Mouse (Mus musculus): ENCODE data around the gene Rpl11. TPM values are rescaled to one million over a fixed set of nuclear protein-coding genes. Genes with fewer than 3 reads are reported as not detected.

The Rpl11 gene
- polyA plus RNA-seq, 1 experiment, result 292 TPM

GRCm38 (mm10) chr4:136008782-136009447 lies 44.3 kb downstream of the Rpl11 start:
- 67% methylated on average over 8 of the region's 8 CpGs for WGBS
- TF ChIP-seq CTCF (conservative IDR thresholded peaks at IDR 0.05; ENCODE audit: insufficient read depth, insufficient read length, low read depth, low read length) (no peak), POLR2A (IDR thresholded peaks at IDR 0.05; ENCODE audit: low read depth, low read length) (no peak)
- no peaks in the 10 kb centered on the region for H3K27me3 ChIP-seq (replicated peaks; ENCODE audit: control insufficient read depth, insufficient read depth, low read length)
- H3K27ac ChIP-seq (ENCODE audit: insufficient read depth, low read depth, low read length), result no peak overlapping the region
- H3K4me3 ChIP-seq (ENCODE audit: insufficient read depth, low read depth, low read length), result no peak overlapping the region
- peaks cover 16% of the 10 kb centered on the region for H3K36me3 ChIP-seq (ENCODE audit: control insufficient read depth, insufficient read depth, low read length)
- H3K4me1 ChIP-seq (ENCODE audit: control insufficient read depth, insufficient read depth, low read length), result peaks cover 4% of the 10 kb centered on the region; the same call in 1 of the 2 replicates
- DNase-seq, result no peak

- peaks cover 17% of the 10 kb centered on the region for H3K36me3 ChIP-seq (ENCODE audit: control insufficient read depth, insufficient read depth, low read length)
- 88% methylated on average over 3 of the region's 3 CpGs for WGBS
- no peak for DNase-seq
- no peak overlapping the region for H3K4me3 ChIP-seq (ENCODE audit: insufficient read depth, low read depth, low read length)
- peaks cover 4% of the 10 kb centered on the region; the same call in 1 of the 2 replicates for H3K4me1 ChIP-seq (ENCODE audit: control insufficient read depth, insufficient read depth, low read length)
- H3K27me3 ChIP-seq (replicated peaks; ENCODE audit: control insufficient read depth, insufficient read depth, low read length), result no peaks in the 10 kb centered on the region
- no peak overlapping the region for H3K27ac ChIP-seq (ENCODE audit: insufficient read depth, low read depth, low read length)
- no peak for TF ChIP-seq POLR2A (IDR thresholded peaks at IDR 0.05; ENCODE audit: low read depth, low read length)
- no peak for TF ChIP-seq CTCF (conservative IDR thresholded peaks at IDR 0.05; ENCODE audit: insufficient read depth, insufficient read length, low read depth, low read length)
These were observed 46.4 kb downstream of the Rpl11 start for GRCm38 (mm10) chr4:136006821-136007220.

GRCm38 (mm10) chr4:136004921-136005320 lies 48.3 kb downstream of the Rpl11 start:
- Histone ChIP-seq H3K36me3 (ENCODE audit: control insufficient read depth, insufficient read depth, low read length) (peaks cover 12% of the 10 kb centered on the region), H3K27me3 (replicated peaks; ENCODE audit: control insufficient read depth, insufficient read depth, low read length) (no peaks in the 10 kb centered on the region), H3K4me3 (ENCODE audit: insufficient read depth, low read depth, low read length) (no peak overlapping the region), H3K27ac (ENCODE audit: insufficient read depth, low read depth, low read length) (no peak overlapping the region), H3K4me1 (ENCODE audit: control insufficient read depth, insufficient read depth, low read length) (peaks cover 4% of the 10 kb centered on the region; the same call in 1 of the 2 replicates)
- no peak for TF ChIP-seq POLR2A (IDR thresholded peaks at IDR 0.05; ENCODE audit: low read depth, low read length)
- no peak for TF ChIP-seq CTCF (conservative IDR thresholded peaks at IDR 0.05; ENCODE audit: insufficient read depth, insufficient read length, low read depth, low read length)
- peak; percentile 66 for DNase-seq
- WGBS, result 68% methylated on average over 2 of the region's 2 CpGs

GRCm38 (mm10) chr4:136004107-136004675 lies 49.0 kb downstream of the Rpl11 start:
- H3K36me3 ChIP-seq (ENCODE audit: control insufficient read depth, insufficient read depth, low read length), result peaks cover 12% of the 10 kb centered on the region
- 71% methylated on average over 5 of the region's 5 CpGs for WGBS
- DNase-seq, result no peak

GRCm38 (mm10) chr4:135995118-135995517 lies 58.1 kb downstream of the Rpl11 start:
- DNase-seq, result no peak

More at GRCm38 (mm10) chr4:136004107-136004675, 49.0 kb downstream of the Rpl11 start:
- TF ChIP-seq POLR2A (IDR thresholded peaks at IDR 0.05; ENCODE audit: low read depth, low read length) (no peak), CTCF (conservative IDR thresholded peaks at IDR 0.05; ENCODE audit: insufficient read depth, insufficient read length, low read depth, low read length) (no peak)
- H3K4me1 ChIP-seq (ENCODE audit: control insufficient read depth, insufficient read depth, low read length), result peaks cover 4% of the 10 kb centered on the region; the same call in 1 of the 2 replicates
- no peak overlapping the region for H3K27ac ChIP-seq (ENCODE audit: insufficient read depth, low read depth, low read length)
- no peaks in the 10 kb centered on the region for H3K27me3 ChIP-seq (replicated peaks; ENCODE audit: control insufficient read depth, insufficient read depth, low read length)
- H3K4me3 ChIP-seq (ENCODE audit: insufficient read depth, low read depth, low read length), result no peak overlapping the region

GRCm38 (mm10) chr4:135993941-135994340 lies 59.3 kb downstream of the Rpl11 start:
- 93% methylated on average over 6 of the region's 6 CpGs for WGBS
- Histone ChIP-seq H3K27ac (ENCODE audit: insufficient read depth, low read depth, low read length) (no peak overlapping the region), H3K4me3 (ENCODE audit: insufficient read depth, low read depth, low read length) (no peak overlapping the region), H3K36me3 (ENCODE audit: control insufficient read depth, insufficient read depth, low read length) (no peaks in the 10 kb centered on the region), H3K4me1 (ENCODE audit: control insufficient read depth, insufficient read depth, low read length) (no peaks in the 10 kb centered on the region), H3K27me3 (replicated peaks; ENCODE audit: control insufficient read depth, insufficient read depth, low read length) (no peaks in the 10 kb centered on the region)
- no peak for DNase-seq
- TF ChIP-seq CTCF (conservative IDR thresholded peaks at IDR 0.05; ENCODE audit: insufficient read depth, insufficient read length, low read depth, low read length) (no peak), POLR2A (IDR thresholded peaks at IDR 0.05; ENCODE audit: low read depth, low read length) (no peak)

More at GRCm38 (mm10) chr4:135995118-135995517, 58.1 kb downstream of the Rpl11 start:
- Histone ChIP-seq H3K4me3 (ENCODE audit: insufficient read depth, low read depth, low read length) (no peak overlapping the region), H3K27ac (ENCODE audit: insufficient read depth, low read depth, low read length) (no peak overlapping the region), H3K27me3 (replicated peaks; ENCODE audit: control insufficient read depth, insufficient read depth, low read length) (no peaks in the 10 kb centered on the region), H3K36me3 (ENCODE audit: control insufficient read depth, insufficient read depth, low read length) (no peaks in the 10 kb centered on the region), H3K4me1 (ENCODE audit: control insufficient read depth, insufficient read depth, low read length) (no peaks in the 10 kb centered on the region)
- 81% methylated on average over 4 of the region's 4 CpGs for WGBS
- TF ChIP-seq POLR2A (IDR thresholded peaks at IDR 0.05; ENCODE audit: low read depth, low read length) (no peak), CTCF (conservative IDR thresholded peaks at IDR 0.05; ENCODE audit: insufficient read depth, insufficient read length, low read depth, low read length) (no peak)

- no peak for DNase-seq
- TF ChIP-seq POLR2A (IDR thresholded peaks at IDR 0.05; ENCODE audit: low read depth, low read length), result no peak
- TF ChIP-seq CTCF (conservative IDR thresholded peaks at IDR 0.05; ENCODE audit: insufficient read depth, insufficient read length, low read depth, low read length), result no peak
- Histone ChIP-seq H3K4me1 (ENCODE audit: control insufficient read depth, insufficient read depth, low read length) (0 out of 2 replicates have a peak, but pooled peaks cover 2% of the 10 kb centered on the region), H3K36me3 (ENCODE audit: control insufficient read depth, insufficient read depth, low read length) (no peaks in the 10 kb centered on the region), H3K4me3 (ENCODE audit: insufficient read depth, low read depth, low read length) (no peak overlapping the region; the same call in 1 of the 2 replicates), H3K27ac (ENCODE audit: insufficient read depth, low read depth, low read length) (no peak overlapping the region), H3K27me3 (replicated peaks; ENCODE audit: control insufficient read depth, insufficient read depth, low read length) (no peaks in the 10 kb centered on the region)
- 63% methylated on average over 9 of the region's 9 CpGs for WGBS
These were observed 65.5 kb downstream of the Rpl11 start for GRCm38 (mm10) chr4:135987714-135988113.
